In genomic region chr19:26778199-26778598, GRCm38 (mm10) we compare ENCODE assay signal across 26 mouse cellular contexts.
"Had no signal": no experiment of that assay in that cellular context is flagged by ENCODE, and none has a peak within 500 bp of the region (broad histone marks: within the 10 kb centered on the region; RNA-seq: fewer than 3 reads in every experiment).

No protein-coding gene starts in this region.

- H3K27ac ChIP-seq: gastrocnemius, adult 2 months; hindbrain, embryonic 10.5 days; hindbrain, embryonic 12.5 days; hindbrain, embryonic 14.5 days; kidney, embryonic 15.5 days; kidney, postnatal 0 days; limb, embryonic 13.5 days; limb, embryonic 15.5 days; liver, embryonic 13.5 days had no signal

- H3K4me2 ChIP-seq: heart, embryonic 12.5 days; hindbrain, embryonic 12.5 days; hindbrain, embryonic 14.5 days; kidney, embryonic 15.5 days; limb, embryonic 13.5 days; limb, embryonic 15.5 days; liver, embryonic 13.5 days had no signal

- H3K4me3 ChIP-seq: gastrocnemius, adult 2 months; heart, embryonic 12.5 days; hindbrain, embryonic 10.5 days; hindbrain, embryonic 12.5 days; kidney, embryonic 15.5 days; limb, embryonic 13.5 days; limb, embryonic 15.5 days; liver, embryonic 13.5 days had no signal

- H3K9me3 ChIP-seq: heart, embryonic 12.5 days; hindbrain, embryonic 10.5 days; hindbrain, embryonic 12.5 days; kidney, embryonic 15.5 days; limb, embryonic 13.5 days; limb, embryonic 15.5 days; liver, embryonic 13.5 days had no signal

- H3K9ac ChIP-seq: heart, embryonic 12.5 days; hindbrain, embryonic 12.5 days; hindbrain, embryonic 14.5 days; kidney, embryonic 15.5 days; limb, embryonic 13.5 days; limb, embryonic 15.5 days; liver, embryonic 13.5 days had no signal

- ATAC-seq: forebrain, embryonic 16.5 days; hindbrain, embryonic 16.5 days; inflammation-experienced regulatory T-cells, adult 6 months had no signal

- H3K4me1 ChIP-seq: hindbrain, embryonic 10.5 days; hindbrain, embryonic 12.5 days; kidney, embryonic 15.5 days; limb, embryonic 13.5 days; limb, embryonic 15.5 days; liver, embryonic 13.5 days had no signal

- H3K36me3 ChIP-seq: liver, embryonic 13.5 days had no signal

- H3K27me3 ChIP-seq: heart, embryonic 12.5 days; hindbrain, embryonic 12.5 days; kidney, embryonic 15.5 days; limb, embryonic 13.5 days; limb, embryonic 15.5 days; liver, embryonic 13.5 days had no signal

- DNase-seq: gastrocnemius, adult 2 months; gastrocnemius, postnatal 10 days; gastrocnemius, postnatal 25 days; heart, adult 18-20 months; heart, postnatal 10 days; heart, postnatal 4 days; kidney, adult 11 months; kidney, adult 2 months; kidney, adult 9 months; kidney, postnatal 14 days; kidney, postnatal 36 days; layer of hippocampus, adult 9-11 months; layer of hippocampus, postnatal 36 days; left cerebral cortex, postnatal 4 days; liver, embryonic 13.5 days had no signal
